Mouse (Mus musculus): ENCODE data around the gene Ap5b1. TPM values are rescaled to one million over a fixed set of nuclear protein-coding genes. Genes with fewer than 3 reads are reported as not detected.

Ap5b1 gene
- polyA plus RNA-seq, 1 experiment from 2014 or later, result 7.8 TPM

GRCm38 (mm10) chr19:5609547-5610404 is 42.0 kb downstream of the Ap5b1 start, which contains the start of gene Kat5:
Kat5 (minus strand) TSS chr19:5610237.
- Histone ChIP-seq H3K4me1 (ENCODE audit: control insufficient read depth, insufficient read depth, low read length) (peaks cover 16% of the 10 kb centered on the region), H3K4me3 (replicated peaks; ENCODE audit: low read length) (peak within 1 kb of the TSS; percentile 79), H3K9me3 (replicated peaks; ENCODE audit: control insufficient read depth, low read length) (no peaks in the 10 kb centered on the region), H3K27ac (ENCODE audit: low read length) (peak within 1 kb of the TSS; percentile 98), H3K27me3 (ENCODE audit: control insufficient read depth, insufficient read depth, low read length) (no peaks in the 10 kb centered on the region; the same call in 1 of the 2 replicates), H3K9ac (ENCODE audit: low read length) (peak within 1 kb of the TSS; percentile 90), H3K4me2 (ENCODE audit: low read depth, low read length) (peak within 1 kb of the TSS; percentile 83), H3K36me3 (ENCODE audit: control insufficient read depth, insufficient read depth, low read length) (peaks cover 17% of the 10 kb centered on the region)
- peak; percentile 94 for ATAC-seq (ENCODE audit: insufficient read depth, low FRiP score)
- under 1% methylated on average over 53 of the region's 55 CpGs for WGBS

GRCm38 (mm10) chr19:5611973-5612372 is 44.1 kb downstream of the Ap5b1 start:
- peaks cover 16% of the 10 kb centered on the region for H3K4me1 ChIP-seq (ENCODE audit: control insufficient read depth, insufficient read depth, low read length)
- no peak overlapping the region for H3K4me2 ChIP-seq (ENCODE audit: low read depth, low read length)
- H3K27me3 ChIP-seq (ENCODE audit: control insufficient read depth, insufficient read depth, low read length), result no peaks in the 10 kb centered on the region; the same call in 1 of the 2 replicates
- H3K4me3 ChIP-seq (replicated peaks; ENCODE audit: low read length), result no peak overlapping the region
- H3K27ac ChIP-seq (ENCODE audit: low read length), result no peak overlapping the region
- H3K9me3 ChIP-seq (replicated peaks; ENCODE audit: control insufficient read depth, low read length), result no peaks in the 10 kb centered on the region
- H3K9ac ChIP-seq (ENCODE audit: low read length), result no peak overlapping the region
- WGBS, result 74% methylated on average over 1 of the region's 1 CpGs
- 0 out of 2 replicates have a peak, but pooled peaks cover 8% of the 10 kb centered on the region for H3K36me3 ChIP-seq (ENCODE audit: control insufficient read depth, insufficient read depth, low read length)
- no peak for ATAC-seq (ENCODE audit: insufficient read depth, low FRiP score)

DNA sequence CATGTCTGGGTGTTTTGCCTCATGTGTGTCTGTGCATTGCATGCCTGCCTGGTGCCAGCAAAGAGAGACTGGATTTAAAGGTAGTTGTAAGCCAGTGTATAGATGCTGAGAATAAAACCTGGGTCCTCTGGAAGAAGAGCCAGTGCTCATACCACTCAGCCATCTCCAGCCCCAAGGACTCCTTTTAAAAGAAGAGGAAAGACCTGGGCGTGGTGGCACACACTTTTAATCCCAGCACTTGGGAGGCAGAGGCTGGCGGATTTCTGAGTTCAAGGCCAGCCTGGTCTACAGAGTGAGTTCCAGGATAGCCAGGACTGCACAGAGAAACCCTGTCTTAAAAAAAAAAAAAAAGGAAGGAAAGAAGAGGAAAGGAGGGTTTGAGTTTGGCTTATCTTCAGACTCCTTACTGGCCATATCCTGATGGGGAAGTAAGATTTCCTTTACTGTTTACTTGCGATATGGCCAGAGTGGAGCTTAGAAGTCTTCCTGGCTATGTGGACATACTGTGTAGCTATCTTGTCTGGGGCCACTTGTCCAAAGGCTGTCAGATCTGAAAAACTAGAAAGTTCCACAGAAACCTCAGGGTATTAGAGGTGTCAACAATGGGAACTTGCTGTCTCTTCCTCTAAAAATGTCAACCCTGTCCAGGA is 45.1 kb downstream of the Ap5b1 start:
- H3K4me2 ChIP-seq (ENCODE audit: low read depth, low read length), result no peak overlapping the region
- ATAC-seq (ENCODE audit: insufficient read depth, low FRiP score), result no peak
- 61% methylated on average over 3 of the region's 3 CpGs for WGBS
- no peaks in the 10 kb centered on the region for H3K9me3 ChIP-seq (replicated peaks; ENCODE audit: control insufficient read depth, low read length)
- H3K27ac ChIP-seq (ENCODE audit: low read length), result no peak overlapping the region
- no peaks in the 10 kb centered on the region; the same call in 1 of the 2 replicates for H3K27me3 ChIP-seq (ENCODE audit: control insufficient read depth, insufficient read depth, low read length)
- H3K36me3 ChIP-seq (ENCODE audit: control insufficient read depth, insufficient read depth, low read length), result no peaks in the 10 kb centered on the region
- no peak overlapping the region for H3K9ac ChIP-seq (ENCODE audit: low read length)
- H3K4me3 ChIP-seq (replicated peaks; ENCODE audit: low read length), result no peak overlapping the region
- H3K4me1 ChIP-seq (ENCODE audit: control insufficient read depth, insufficient read depth, low read length), result peaks cover 16% of the 10 kb centered on the region

DNA sequence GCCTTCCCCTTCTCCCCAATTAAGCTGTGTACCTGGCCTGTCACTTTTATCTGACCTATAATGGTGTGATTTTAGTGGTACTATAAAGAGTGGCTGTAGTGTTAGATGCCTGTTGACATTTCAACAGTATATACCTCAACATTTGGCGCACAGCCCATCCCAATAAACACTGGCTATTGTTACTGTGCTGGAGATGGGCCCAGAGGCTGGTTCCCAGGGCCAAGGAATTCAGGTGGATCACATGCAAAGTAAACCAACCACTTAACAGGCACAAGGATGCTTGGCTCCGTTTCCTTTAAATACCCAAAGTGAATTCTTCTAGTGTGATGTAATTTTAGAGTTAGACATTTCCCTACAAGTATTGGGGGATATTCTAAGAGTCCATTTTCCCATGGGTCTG is 47.1 kb downstream of the Ap5b1 start:
- no peak overlapping the region for H3K9ac ChIP-seq (ENCODE audit: low read length)
- no peaks in the 10 kb centered on the region; the same call in 1 of the 2 replicates for H3K27me3 ChIP-seq (ENCODE audit: control insufficient read depth, insufficient read depth, low read length)
- H3K36me3 ChIP-seq (ENCODE audit: control insufficient read depth, insufficient read depth, low read length), result no peaks in the 10 kb centered on the region
- no peak for ATAC-seq (ENCODE audit: insufficient read depth, low FRiP score)
- no peak overlapping the region for H3K4me3 ChIP-seq (replicated peaks; ENCODE audit: low read length)
- no peaks in the 10 kb centered on the region for H3K9me3 ChIP-seq (replicated peaks; ENCODE audit: control insufficient read depth, low read length)
- H3K27ac ChIP-seq (ENCODE audit: low read length), result no peak overlapping the region
- no peak overlapping the region for H3K4me2 ChIP-seq (ENCODE audit: low read depth, low read length)
- H3K4me1 ChIP-seq (ENCODE audit: control insufficient read depth, insufficient read depth, low read length), result peaks cover 5% of the 10 kb centered on the region
- WGBS, result 66% methylated on average over 2 of the region's 2 CpGs

- no peak for ATAC-seq (ENCODE audit: insufficient read depth, low FRiP score)
- no peak overlapping the region for H3K9ac ChIP-seq (ENCODE audit: low read length)
- H3K4me1 ChIP-seq (ENCODE audit: control insufficient read depth, insufficient read depth, low read length), result no peaks in the 10 kb centered on the region
- H3K36me3 ChIP-seq (ENCODE audit: control insufficient read depth, insufficient read depth, low read length), result no peaks in the 10 kb centered on the region
- no peak overlapping the region for H3K4me3 ChIP-seq (replicated peaks; ENCODE audit: low read length)
- WGBS, result 79% methylated on average over 4 of the region's 4 CpGs
- no peak overlapping the region for H3K27ac ChIP-seq (ENCODE audit: low read length)
- no peak overlapping the region for H3K4me2 ChIP-seq (ENCODE audit: low read depth, low read length)
- no peaks in the 10 kb centered on the region; the same call in 1 of the 2 replicates for H3K27me3 ChIP-seq (ENCODE audit: control insufficient read depth, insufficient read depth, low read length)
- no peaks in the 10 kb centered on the region for H3K9me3 ChIP-seq (replicated peaks; ENCODE audit: control insufficient read depth, low read length)
Observed at GRCm38 (mm10) chr19:5620007-5620406, 52.2 kb downstream of the Ap5b1 start.

Other genes starting within 250 kb of the Ap5b1 start
- not detected in 2 replicates for gene Catsper1, start 232.3 kb upstream of the Ap5b1 start, polyA plus RNA-seq (2015; fragmentation: Nextera tagmentation; extraction: Ambion mirVana)
- 28.3 and 42.3 TPM in 2 replicates for gene Cst6, start 218.5 kb upstream of the Ap5b1 start, polyA plus RNA-seq (2015; fragmentation: Nextera tagmentation; extraction: Ambion mirVana)
- 45.8 and 52.1 TPM in 2 replicates for gene Eif1ad, start 201.3 kb upstream of the Ap5b1 start, polyA plus RNA-seq (2015; fragmentation: Nextera tagmentation; extraction: Ambion mirVana)
- gene Banf1, start 200.9 kb upstream of the Ap5b1 start, polyA plus RNA-seq (2015; fragmentation: Nextera tagmentation; extraction: Ambion mirVana), result 377 and 400 TPM in 2 replicates
- 54.1 and 56.4 TPM in 2 replicates for gene Sart1, start 179.3 kb upstream of the Ap5b1 start, polyA plus RNA-seq (2015; fragmentation: Nextera tagmentation; extraction: Ambion mirVana)
- gene Tsga10ip, start 165.5 kb upstream of the Ap5b1 start, polyA plus RNA-seq (2015; fragmentation: Nextera tagmentation; extraction: Ambion mirVana), result 7.2 and 8.9 TPM in 2 replicates
- gene Drap1, start 143.0 kb upstream of the Ap5b1 start, polyA plus RNA-seq (2015; fragmentation: Nextera tagmentation; extraction: Ambion mirVana), result 203 and 207 TPM in 2 replicates
- gene AI837181, start 142.9 kb upstream of the Ap5b1 start, polyA plus RNA-seq (2015; fragmentation: Nextera tagmentation; extraction: Ambion mirVana), result 14.3 and 14.8 TPM in 2 replicates
- gene Fosl1, start 120.5 kb upstream of the Ap5b1 start, polyA plus RNA-seq (2015; fragmentation: Nextera tagmentation; extraction: Ambion mirVana), result not detected in 2 replicates
- gene Ccdc85b, start 110.1 kb upstream of the Ap5b1 start, polyA plus RNA-seq (2015; fragmentation: Nextera tagmentation; extraction: Ambion mirVana), result 4.7 and 5.7 TPM in 2 replicates
- 98.3 and 102 TPM in 2 replicates for gene Fibp, start 107.4 kb upstream of the Ap5b1 start, polyA plus RNA-seq (2015; fragmentation: Nextera tagmentation; extraction: Ambion mirVana)
- 1.6 and 2.2 TPM in 2 replicates for gene Ctsw, start 99.5 kb upstream of the Ap5b1 start, polyA plus RNA-seq (2015; fragmentation: Nextera tagmentation; extraction: Ambion mirVana)
- gene Efemp2, start 94.1 kb upstream of the Ap5b1 start, polyA plus RNA-seq (2015; fragmentation: Nextera tagmentation; extraction: Ambion mirVana), result 156 and 167 TPM in 2 replicates
- gene Mus81, start 79.6 kb upstream of the Ap5b1 start, polyA plus RNA-seq (2015; fragmentation: Nextera tagmentation; extraction: Ambion mirVana), result 36.5 and 37.6 TPM in 2 replicates
- gene Cfl1, start 77.6 kb upstream of the Ap5b1 start, polyA plus RNA-seq (2015; fragmentation: Nextera tagmentation; extraction: Ambion mirVana), result 2,233 and 2,288 TPM in 2 replicates
- 0.13 TPM in 1 of 2 replicates, not detected in the other for gene 1700020D05Rik, start 64.2 kb upstream of the Ap5b1 start, polyA plus RNA-seq (2015; fragmentation: Nextera tagmentation; extraction: Ambion mirVana)
- 9.5 and 10.8 TPM in 2 replicates for gene Snx32, start 57.5 kb upstream of the Ap5b1 start, polyA plus RNA-seq (2015; fragmentation: Nextera tagmentation; extraction: Ambion mirVana)
- 21.5 and 29.5 TPM in 2 replicates for gene Ovol1, start 7.4 kb upstream of the Ap5b1 start, polyA plus RNA-seq (2015; fragmentation: Nextera tagmentation; extraction: Ambion mirVana)
- gene Rnaseh2c, start 33.8 kb downstream of the Ap5b1 start, polyA plus RNA-seq (2015; fragmentation: Nextera tagmentation; extraction: Ambion mirVana), result 109 and 125 TPM in 2 replicates
- 43.3 and 45.2 TPM in 2 replicates for gene Kat5, start 42.2 kb downstream of the Ap5b1 start, polyA plus RNA-seq (2015; fragmentation: Nextera tagmentation; extraction: Ambion mirVana)
- 47.9 and 50.3 TPM in 2 replicates for gene Rela, start 69.5 kb downstream of the Ap5b1 start, polyA plus RNA-seq (2015; fragmentation: Nextera tagmentation; extraction: Ambion mirVana)
- gene Sipa1, start 95.7 kb downstream of the Ap5b1 start, polyA plus RNA-seq (2015; fragmentation: Nextera tagmentation; extraction: Ambion mirVana), result 17.3 and 18.1 TPM in 2 replicates
- 20.0 and 20.2 TPM in 2 replicates for gene Map3k11, start 120.7 kb downstream of the Ap5b1 start, polyA plus RNA-seq (2015; fragmentation: Nextera tagmentation; extraction: Ambion mirVana)
- 17.2 and 17.4 TPM in 2 replicates for gene Pcnx3, start 120.9 kb downstream of the Ap5b1 start, polyA plus RNA-seq (2015; fragmentation: Nextera tagmentation; extraction: Ambion mirVana)
- 2.0 and 2.2 TPM in 2 replicates for gene Kcnk7, start 136.3 kb downstream of the Ap5b1 start, polyA plus RNA-seq (2015; fragmentation: Nextera tagmentation; extraction: Ambion mirVana)
- gene Ehbp1l1, start 158.3 kb downstream of the Ap5b1 start, polyA plus RNA-seq (2015; fragmentation: Nextera tagmentation; extraction: Ambion mirVana), result 51.2 and 63.2 TPM in 2 replicates
- gene Fam89b, start 161.6 kb downstream of the Ap5b1 start, polyA plus RNA-seq (2015; fragmentation: Nextera tagmentation; extraction: Ambion mirVana), result 64.6 and 66.5 TPM in 2 replicates
- 22.8 and 24.6 TPM in 2 replicates for gene Ltbp3, start 172.9 kb downstream of the Ap5b1 start, polyA plus RNA-seq (2015; fragmentation: Nextera tagmentation; extraction: Ambion mirVana)
- 66.3 and 67.8 TPM in 2 replicates for gene Scyl1, start 203.4 kb downstream of the Ap5b1 start, polyA plus RNA-seq (2015; fragmentation: Nextera tagmentation; extraction: Ambion mirVana)